Mouse (Mus musculus): Measurements from ENCODE around the gene Aebp2.
"Not testable (repeated sequence)": the region's sequence is repeated elsewhere in the genome, so short reads cannot be mapped to it uniquely, and the experiment has no call there.

DNA sequence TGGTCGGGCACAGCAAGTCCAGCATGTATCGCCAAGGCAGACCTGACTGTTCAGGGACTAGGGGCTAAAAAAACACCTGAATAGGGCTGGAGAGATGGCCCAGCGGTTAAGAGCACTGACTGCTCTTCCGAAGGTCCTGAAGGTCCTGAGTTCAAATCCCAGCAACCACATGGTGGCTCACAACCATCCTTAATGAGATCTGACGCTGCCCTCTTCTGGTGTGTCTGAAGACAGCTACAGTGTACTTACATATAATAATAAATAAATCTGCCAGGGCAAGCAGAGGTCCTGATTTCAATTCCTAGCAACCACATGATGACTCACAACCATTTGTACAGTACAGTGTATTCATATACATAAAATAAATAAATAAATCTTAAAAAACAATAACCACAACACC is 17.3 kb upstream of the Aebp2 start:
- TF ChIP-seq E2F4 (IDR thresholded peaks at IDR 0.05; ENCODE audit: borderline replicate concordance, low read depth, low read length); USF1 (IDR thresholded peaks at IDR 0.05; ENCODE audit: low read depth, low read length); USF2 (IDR thresholded peaks at IDR 0.05; ENCODE audit: borderline replicate concordance in 1 of 2, insufficient read depth in 1 of 2, low read depth in 1 of 2, low read length in 2 of 2); CTCF (IDR thresholded peaks at IDR 0.05 in 2 of 3, conservative IDR thresholded peaks at IDR 0.05 in 1 of 3; ENCODE audit: control insufficient read depth in 1 of 3, insufficient read depth in 1 of 3, low read depth in 2 of 3, low read length in 3 of 3, poor library complexity in 1 of 3, severe bottlenecking in 1 of 3); CHD2 (IDR thresholded peaks at IDR 0.05; ENCODE audit: low read length); ZC3H11A (IDR thresholded peaks at IDR 0.05; ENCODE audit: low read depth, low read length); TBP (IDR thresholded peaks at IDR 0.05; ENCODE audit: low read depth, low read length); POLR2A (IDR thresholded peaks at IDR 0.05; ENCODE audit: control insufficient read depth in 1 of 2, insufficient read depth in 1 of 2, low read depth in 1 of 2, low read length in 2 of 2, poor library complexity in 1 of 2); SIN3A (IDR thresholded peaks at IDR 0.05; ENCODE audit: low read length): not testable (repeated sequence)

All from MEL (cell line).